Mouse (Mus musculus): ENCODE data around the gene Mindy1. TPM values are rescaled to one million over a fixed set of nuclear protein-coding genes. Genes with fewer than 3 reads are reported as not detected.

Mindy1 gene
- polyA plus RNA-seq, 1 experiment = 43.6 TPM

- Histone ChIP-seq H3K9ac (ENCODE audit: low read depth, poor library complexity, severe bottlenecking) (no peak overlapping the region), H3K9me3 (replicated peaks; ENCODE audit: control insufficient read depth, insufficient read depth, low read length, poor library complexity, severe bottlenecking) (no peaks in the 10 kb centered on the region), H3K4me3 (ENCODE audit: low read depth, low read length) (no peak overlapping the region), H3K27me3 (ENCODE audit: control insufficient read depth, insufficient read depth, low read length, poor library complexity, severe bottlenecking) (no peaks in the 10 kb centered on the region), H3K27ac (ENCODE audit: insufficient read depth, low read length) (peak overlapping the region; percentile 74), H3K4me1 (ENCODE audit: control insufficient read depth, insufficient read depth, low read length) (peaks cover 9% of the 10 kb centered on the region), H3K36me3 (ENCODE audit: control insufficient read depth, insufficient read depth, low read length, poor library complexity, severe bottlenecking) (no peaks in the 10 kb centered on the region)
- no peak for TF ChIP-seq CTCF (IDR thresholded peaks at IDR 0.05; ENCODE audit: low read depth, low read length)
- no peak for TF ChIP-seq EP300 (IDR thresholded peaks at IDR 0.05; ENCODE audit: insufficient read depth, low read depth, low read length)
- no peak for TF ChIP-seq POLR2A (IDR thresholded peaks at IDR 0.05; ENCODE audit: insufficient read depth, low read length)
Measured at GRCm38 (mm10) chr3:95273471-95273870, 7.7 kb upstream of the Mindy1 start.

- Histone ChIP-seq H3K9me3 (replicated peaks; ENCODE audit: control insufficient read depth, insufficient read depth, low read length, poor library complexity, severe bottlenecking) (no peaks in the 10 kb centered on the region), H3K36me3 (ENCODE audit: control insufficient read depth, insufficient read depth, low read length, poor library complexity, severe bottlenecking) (no peaks in the 10 kb centered on the region), H3K27ac (ENCODE audit: insufficient read depth, low read length) (no peak overlapping the region), H3K4me1 (ENCODE audit: control insufficient read depth, insufficient read depth, low read length) (peaks cover 4% of the 10 kb centered on the region), H3K27me3 (ENCODE audit: control insufficient read depth, insufficient read depth, low read length, poor library complexity, severe bottlenecking) (no peaks in the 10 kb centered on the region), H3K9ac (ENCODE audit: low read depth, poor library complexity, severe bottlenecking) (no peak overlapping the region), H3K4me3 (ENCODE audit: low read depth, low read length) (no peak overlapping the region)
- TF ChIP-seq CTCF (IDR thresholded peaks at IDR 0.05; ENCODE audit: low read depth, low read length) = no peak
- TF ChIP-seq EP300 (IDR thresholded peaks at IDR 0.05; ENCODE audit: insufficient read depth, low read depth, low read length) = no peak
- TF ChIP-seq POLR2A (IDR thresholded peaks at IDR 0.05; ENCODE audit: insufficient read depth, low read length) = no peak
Measured at GRCm38 (mm10) chr3:95274453-95274852, 6.7 kb upstream of the Mindy1 start.

- H3K27me3 ChIP-seq (ENCODE audit: control insufficient read depth, insufficient read depth, low read length, poor library complexity, severe bottlenecking) = no peaks in the 10 kb centered on the region
- H3K27ac ChIP-seq (ENCODE audit: insufficient read depth, low read length) = peak overlapping the region; percentile 40
- H3K4me1 ChIP-seq (ENCODE audit: control insufficient read depth, insufficient read depth, low read length) = peaks cover 4% of the 10 kb centered on the region
- no peak for TF ChIP-seq CTCF (IDR thresholded peaks at IDR 0.05; ENCODE audit: low read depth, low read length)
- no peak for TF ChIP-seq POLR2A (IDR thresholded peaks at IDR 0.05; ENCODE audit: insufficient read depth, low read length)
- H3K9me3 ChIP-seq (replicated peaks; ENCODE audit: control insufficient read depth, insufficient read depth, low read length, poor library complexity, severe bottlenecking) = no peaks in the 10 kb centered on the region
- no peaks in the 10 kb centered on the region for H3K36me3 ChIP-seq (ENCODE audit: control insufficient read depth, insufficient read depth, low read length, poor library complexity, severe bottlenecking)
- no peak overlapping the region for H3K4me3 ChIP-seq (ENCODE audit: low read depth, low read length)
- H3K9ac ChIP-seq (ENCODE audit: low read depth, poor library complexity, severe bottlenecking) = no peak overlapping the region
Measured at GRCm38 (mm10) chr3:95275161-95275560, 6.0 kb upstream of the Mindy1 start.

GRCm38 (mm10) chr3:95276428-95276934 is 4.7 kb upstream of the Mindy1 start:
- Histone ChIP-seq H3K4me1 (ENCODE audit: control insufficient read depth, insufficient read depth, low read length) (peaks cover 3% of the 10 kb centered on the region), H3K36me3 (ENCODE audit: control insufficient read depth, insufficient read depth, low read length, poor library complexity, severe bottlenecking) (no peaks in the 10 kb centered on the region), H3K9me3 (replicated peaks; ENCODE audit: control insufficient read depth, insufficient read depth, low read length, poor library complexity, severe bottlenecking) (no peaks in the 10 kb centered on the region), H3K27me3 (ENCODE audit: control insufficient read depth, insufficient read depth, low read length, poor library complexity, severe bottlenecking) (no peaks in the 10 kb centered on the region), H3K4me3 (ENCODE audit: low read depth, low read length) (no peak overlapping the region), H3K9ac (ENCODE audit: low read depth, poor library complexity, severe bottlenecking) (no peak overlapping the region), H3K27ac (ENCODE audit: insufficient read depth, low read length) (peak overlapping the region; percentile 40)
- TF ChIP-seq EP300 (IDR thresholded peaks at IDR 0.05; ENCODE audit: insufficient read depth, low read depth, low read length) = no peak
- TF ChIP-seq POLR2A (IDR thresholded peaks at IDR 0.05; ENCODE audit: insufficient read depth, low read length) = no peak

- TF ChIP-seq POLR2A (IDR thresholded peaks at IDR 0.05; ENCODE audit: insufficient read depth, low read length) (no peak), EP300 (IDR thresholded peaks at IDR 0.05; ENCODE audit: insufficient read depth, low read depth, low read length) (no peak), CTCF (IDR thresholded peaks at IDR 0.05; ENCODE audit: low read depth, low read length) (no peak)
Measured at GRCm38 (mm10) chr3:95277149-95277551, 4.0 kb upstream of the Mindy1 start.

GRCm38 (mm10) chr3:95280747-95281146 is 398 bp upstream of the Mindy1 start:
- Histone ChIP-seq H3K27ac (ENCODE audit: insufficient read depth, low read length) (peak overlapping the region; percentile 65), H3K27me3 (ENCODE audit: control insufficient read depth, insufficient read depth, low read length, poor library complexity, severe bottlenecking) (no peaks in the 10 kb centered on the region), H3K9ac (ENCODE audit: low read depth, poor library complexity, severe bottlenecking) (peak overlapping the region; percentile 72), H3K9me3 (replicated peaks; ENCODE audit: control insufficient read depth, insufficient read depth, low read length, poor library complexity, severe bottlenecking) (no peaks in the 10 kb centered on the region), H3K4me1 (ENCODE audit: control insufficient read depth, insufficient read depth, low read length) (peaks cover 2% of the 10 kb centered on the region), H3K4me3 (ENCODE audit: low read depth, low read length) (peak overlapping the region; percentile 86), H3K36me3 (ENCODE audit: control insufficient read depth, insufficient read depth, low read length, poor library complexity, severe bottlenecking) (no peaks in the 10 kb centered on the region)
- TF ChIP-seq EP300 (IDR thresholded peaks at IDR 0.05; ENCODE audit: insufficient read depth, low read depth, low read length) (no peak), POLR2A (IDR thresholded peaks at IDR 0.05; ENCODE audit: insufficient read depth, low read length) (no peak), CTCF (IDR thresholded peaks at IDR 0.05; ENCODE audit: low read depth, low read length) (no peak)

More at GRCm38 (mm10) chr3:95277149-95277551, 4.0 kb upstream of the Mindy1 start:
- no peaks in the 10 kb centered on the region for H3K36me3 ChIP-seq (ENCODE audit: control insufficient read depth, insufficient read depth, low read length, poor library complexity, severe bottlenecking)
- H3K9ac ChIP-seq (ENCODE audit: low read depth, poor library complexity, severe bottlenecking) = no peak overlapping the region
- H3K4me1 ChIP-seq (ENCODE audit: control insufficient read depth, insufficient read depth, low read length) = peaks cover 2% of the 10 kb centered on the region
- peak overlapping the region; percentile 40 for H3K27ac ChIP-seq (ENCODE audit: insufficient read depth, low read length)
- no peak overlapping the region for H3K4me3 ChIP-seq (ENCODE audit: low read depth, low read length)
- no peaks in the 10 kb centered on the region for H3K27me3 ChIP-seq (ENCODE audit: control insufficient read depth, insufficient read depth, low read length, poor library complexity, severe bottlenecking)
- no peaks in the 10 kb centered on the region for H3K9me3 ChIP-seq (replicated peaks; ENCODE audit: control insufficient read depth, insufficient read depth, low read length, poor library complexity, severe bottlenecking)

Measured in ES-Bruce4 (cell line).